Mouse (Mus musculus): ENCODE data around the gene Rab1b. TPM values are rescaled to one million over a fixed set of nuclear protein-coding genes. Genes with fewer than 3 reads are reported as not detected.
A peak's percentile ranks its signal among the peaks of the same experiment; 100 is the strongest.

The Rab1b gene
- polyA plus RNA-seq, 1 experiment, result 203 TPM

GRCm38 (mm10) chr19:5067867-5068569 lies 38.9 kb downstream of the Rab1b start, which contains the start of gene Cd248:
TSS of gene Cd248 (plus strand) at chr19:5068078.
- Histone ChIP-seq H3K4me3 (no peak within 1 kb of the TSS), H3ac (ENCODE audit: control insufficient read depth, insufficient read length) (peak within 1 kb of the TSS; percentile 8), H3K79me2 (ENCODE audit: control insufficient read depth, insufficient read depth) (no peaks in the 10 kb centered on the region), H3K4me2 (ENCODE audit: low read depth) (peak within 1 kb of the TSS; percentile 60), H3K36me3 (ENCODE audit: control insufficient read depth, insufficient read depth) (no peaks in the 10 kb centered on the region), H3K27me3 (ENCODE audit: control insufficient read depth, insufficient read depth, insufficient read length) (no peaks in the 10 kb centered on the region)
- TF ChIP-seq REST (IDR thresholded peaks at IDR 0.05; ENCODE audit: insufficient read depth, insufficient read length) (no peak), TCF3 (IDR thresholded peaks at IDR 0.05; ENCODE audit: insufficient read length, low read depth) (no peak), SRF (IDR thresholded peaks at IDR 0.05; ENCODE audit: control insufficient read depth, insufficient read length, low read depth) (no peak), POLR2AphosphoS2 (IDR thresholded peaks at IDR 0.05; ENCODE audit: insufficient read length, low read depth) (peak; percentile 45), MAX (IDR thresholded peaks at IDR 0.05; ENCODE audit: low read depth) (no peak), MYOG (IDR thresholded peaks at IDR 0.05; ENCODE audit: control insufficient read depth in 1 of 3, insufficient read depth in 1 of 3, insufficient read length in 2 of 3, low read depth in 2 of 3) (peak in 2 of 3 experiments; percentile 19 to 48), POLR2A (IDR thresholded peaks at IDR 0.05; ENCODE audit: insufficient read length, low read depth) (peak; percentile 71), MYOD1 (IDR thresholded peaks at IDR 0.05; ENCODE audit: control insufficient read depth in 1 of 3, insufficient read length in 2 of 3, low read depth in 2 of 3) (peak in 1 of 3 experiments; percentile 40), TCF12 (IDR thresholded peaks at IDR 0.05; ENCODE audit: insufficient read depth, poor library complexity, severe bottlenecking) (no peak), CEBPB (IDR thresholded peaks at IDR 0.05; ENCODE audit: insufficient read depth, poor library complexity, severe bottlenecking) (no peak), E2F4 (IDR thresholded peaks at IDR 0.05; ENCODE audit: insufficient read depth) (no peak), USF1 (IDR thresholded peaks at IDR 0.05; ENCODE audit: low read depth) (no peak)

GRCm38 (mm10) chr19:5067040-5067799 lies 39.7 kb downstream of the Rab1b start:
- Histone ChIP-seq H3K79me2 (ENCODE audit: control insufficient read depth, insufficient read depth) (no peaks in the 10 kb centered on the region), H3K4me3 (no peak overlapping the region), H3K4me2 (ENCODE audit: low read depth) (peak overlapping the region; percentile 60), H3ac (ENCODE audit: control insufficient read depth, insufficient read length) (peak overlapping the region; percentile 8), H3K36me3 (ENCODE audit: control insufficient read depth, insufficient read depth) (no peaks in the 10 kb centered on the region), H3K27me3 (ENCODE audit: control insufficient read depth, insufficient read depth, insufficient read length) (no peaks in the 10 kb centered on the region)
- no peak for TF ChIP-seq TCF3 (IDR thresholded peaks at IDR 0.05; ENCODE audit: insufficient read length, low read depth)
- TF ChIP-seq E2F4 (IDR thresholded peaks at IDR 0.05; ENCODE audit: insufficient read depth), result no peak
- TF ChIP-seq USF1 (IDR thresholded peaks at IDR 0.05; ENCODE audit: low read depth), result no peak
- no peak for TF ChIP-seq TCF12 (IDR thresholded peaks at IDR 0.05; ENCODE audit: insufficient read depth, poor library complexity, severe bottlenecking)
- TF ChIP-seq POLR2AphosphoS2 (IDR thresholded peaks at IDR 0.05; ENCODE audit: insufficient read length, low read depth), result no peak
- no peak for TF ChIP-seq MYOG (IDR thresholded peaks at IDR 0.05; ENCODE audit: control insufficient read depth in 1 of 3, insufficient read depth in 1 of 3, insufficient read length in 2 of 3, low read depth in 2 of 3)
- TF ChIP-seq MAX (IDR thresholded peaks at IDR 0.05; ENCODE audit: low read depth), result no peak
- TF ChIP-seq CEBPB (IDR thresholded peaks at IDR 0.05; ENCODE audit: insufficient read depth, poor library complexity, severe bottlenecking), result no peak

- Histone ChIP-seq H3K79me2 (ENCODE audit: control insufficient read depth, insufficient read depth) (no peaks in the 10 kb centered on the region), H3K4me3 (no peak overlapping the region), H3ac (ENCODE audit: control insufficient read depth, insufficient read length) (no peak overlapping the region), H3K36me3 (ENCODE audit: control insufficient read depth, insufficient read depth) (no peaks in the 10 kb centered on the region), H3K4me2 (ENCODE audit: low read depth) (peak overlapping the region; percentile 19), H3K27me3 (ENCODE audit: control insufficient read depth, insufficient read depth, insufficient read length) (no peaks in the 10 kb centered on the region)
- TF ChIP-seq USF1 (IDR thresholded peaks at IDR 0.05; ENCODE audit: low read depth) (no peak), POLR2AphosphoS2 (IDR thresholded peaks at IDR 0.05; ENCODE audit: insufficient read length, low read depth) (no peak), E2F4 (IDR thresholded peaks at IDR 0.05; ENCODE audit: insufficient read depth) (no peak), REST (IDR thresholded peaks at IDR 0.05; ENCODE audit: insufficient read depth, insufficient read length) (no peak)
Measured at GRCm38 (mm10) chr19:5065104-5065503, 41.8 kb downstream of the Rab1b start.

- no peaks in the 10 kb centered on the region for H3K36me3 ChIP-seq (ENCODE audit: control insufficient read depth, insufficient read depth)
- H3K79me2 ChIP-seq (ENCODE audit: control insufficient read depth, insufficient read depth), result no peaks in the 10 kb centered on the region
- TF ChIP-seq POLR2AphosphoS2 (IDR thresholded peaks at IDR 0.05; ENCODE audit: insufficient read length, low read depth), result peak; percentile 53
- no peak for TF ChIP-seq MAX (IDR thresholded peaks at IDR 0.05; ENCODE audit: low read depth)
- TF ChIP-seq CEBPB (IDR thresholded peaks at IDR 0.05; ENCODE audit: insufficient read depth, poor library complexity, severe bottlenecking), result peak; percentile 38; the same call in 1 of the 2 replicates
- TF ChIP-seq POLR2A (IDR thresholded peaks at IDR 0.05; ENCODE audit: insufficient read length, low read depth), result peak; percentile 34
- H3ac ChIP-seq (ENCODE audit: control insufficient read depth, insufficient read length), result no peak overlapping the region
- H3K4me3 ChIP-seq, result no peak overlapping the region
- no peaks in the 10 kb centered on the region for H3K27me3 ChIP-seq (ENCODE audit: control insufficient read depth, insufficient read depth, insufficient read length)
- peak overlapping the region; percentile 72 for H3K4me2 ChIP-seq (ENCODE audit: low read depth)
Measured at GRCm38 (mm10) chr19:5062446-5062845, 44.4 kb downstream of the Rab1b start.

- TF ChIP-seq TCF3 (IDR thresholded peaks at IDR 0.05; ENCODE audit: insufficient read length, low read depth) (no peak), MYOD1 (IDR thresholded peaks at IDR 0.05; ENCODE audit: control insufficient read depth in 1 of 3, insufficient read length in 2 of 3, low read depth in 2 of 3) (no peak), POLR2AphosphoS2 (IDR thresholded peaks at IDR 0.05; ENCODE audit: insufficient read length, low read depth) (no peak), TCF12 (IDR thresholded peaks at IDR 0.05; ENCODE audit: insufficient read depth, poor library complexity, severe bottlenecking) (no peak), SRF (IDR thresholded peaks at IDR 0.05; ENCODE audit: control insufficient read depth, insufficient read length, low read depth) (no peak), E2F4 (IDR thresholded peaks at IDR 0.05; ENCODE audit: insufficient read depth) (no peak), CEBPB (IDR thresholded peaks at IDR 0.05; ENCODE audit: insufficient read depth, poor library complexity, severe bottlenecking) (no peak), POLR2A (IDR thresholded peaks at IDR 0.05; ENCODE audit: insufficient read length, low read depth) (no peak), REST (IDR thresholded peaks at IDR 0.05; ENCODE audit: insufficient read depth, insufficient read length) (no peak), MAX (IDR thresholded peaks at IDR 0.05; ENCODE audit: low read depth) (no peak), MYOG (IDR thresholded peaks at IDR 0.05; ENCODE audit: control insufficient read depth in 1 of 3, insufficient read depth in 1 of 3, insufficient read length in 2 of 3, low read depth in 2 of 3) (no peak), USF1 (IDR thresholded peaks at IDR 0.05; ENCODE audit: low read depth) (no peak)
- H3ac ChIP-seq (ENCODE audit: control insufficient read depth, insufficient read length), result no peak overlapping the region
- no peak overlapping the region for H3K4me3 ChIP-seq
- no peaks in the 10 kb centered on the region for H3K79me2 ChIP-seq (ENCODE audit: control insufficient read depth, insufficient read depth)
- no peaks in the 10 kb centered on the region for H3K27me3 ChIP-seq (ENCODE audit: control insufficient read depth, insufficient read depth, insufficient read length)
- no peaks in the 10 kb centered on the region for H3K36me3 ChIP-seq (ENCODE audit: control insufficient read depth, insufficient read depth)
- H3K4me2 ChIP-seq (ENCODE audit: low read depth), result peak overlapping the region; percentile 72
Measured at GRCm38 (mm10) chr19:5062041-5062440, 44.8 kb downstream of the Rab1b start.
